Mouse (Mus musculus): ENCODE measurements around the gene Gpc2.

GRCm38 (mm10) chr5:138234224-138234623 is 45.6 kb downstream of the Gpc2 start:
- TF ChIP-seq POLR2A (IDR thresholded peaks at IDR 0.05; ENCODE audit: extremely low read depth, insufficient read depth, low read length) (no peak), CTCF (IDR thresholded peaks at IDR 0.05; ENCODE audit: extremely low read depth, insufficient read depth, low read length) (no peak)

All from cortical plate, adult 2 months (tissue).